Mouse (Mus musculus) liver, postnatal 0 days (tissue): ENCODE results near the gene Dcaf17.

Experiments
- CTCF ChIP-seq: sonication (generic); IDR thresholded peaks from 2 replicates; pipeline ENCODE4 v1.5.1; 2016; ENCODE audit warnings: antibody characterized with exemption, low read depth
- EP300 ChIP-seq: IDR thresholded peaks from 2 replicates; pipeline ENCODE4 v1.6.1; 2016; ENCODE audit warnings: antibody characterized with exemption, low read depth, mild to moderate bottlenecking

DNA sequence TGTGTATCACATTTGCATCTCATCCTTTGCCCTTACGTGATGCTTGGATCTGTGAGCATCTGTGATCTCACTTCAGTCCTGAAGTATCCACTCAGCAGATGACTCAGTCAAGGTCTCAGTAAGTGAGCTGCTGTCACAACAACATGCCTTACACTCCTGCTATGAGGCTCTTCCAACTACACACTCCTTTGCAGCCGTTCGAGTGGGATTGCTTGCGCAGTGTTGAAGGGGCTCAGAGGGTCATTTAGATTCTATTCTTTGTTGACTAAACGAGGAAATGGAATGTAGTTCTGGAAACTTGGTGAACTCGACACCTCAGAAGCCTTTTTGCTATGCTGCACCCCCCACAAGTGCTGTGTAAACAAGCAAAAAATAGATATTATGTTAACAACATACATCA, 9.0 kb upstream of the Dcaf17 start:
- TF ChIP-seq CTCF (no peak), EP300 (no peak)
